Mouse (Mus musculus): ENCODE data around the gene Mtrex. TPM values are rescaled to one million over a fixed set of nuclear protein-coding genes. Genes with fewer than 3 reads are reported as not detected.

Gene Mtrex
- total and polyA plus RNA-seq, 2 experiments from 2014 or later, result 39.9 to 41.8 TPM

GRCm38 (mm10) chr13:112860370-112860769 is 66.8 kb downstream of the Mtrex start:
- DNase-seq (no peak), ATAC-seq (no peak)
- WGBS, result 93% methylated on average over 2 of the region's 2 CpGs

GRCm38 (mm10) chr13:112859574-112860134 is 67.5 kb downstream of the Mtrex start:
- Histone ChIP-seq H3K4me2 (ENCODE audit: low read depth) (no peak overlapping the region), H3K9me3 (ENCODE audit: low read length) (no peaks in the 10 kb centered on the region)
- 86% methylated on average over 21 of the region's 21 CpGs for WGBS

More at GRCm38 (mm10) chr13:112860370-112860769, 66.8 kb downstream of the Mtrex start:
- Histone ChIP-seq H3K27ac (ENCODE audit: low read depth, low read length) (no peak overlapping the region), H3K9ac (no peak overlapping the region), H3K27me3 (ENCODE audit: insufficient read depth, low read length) (no peaks in the 10 kb centered on the region), H3K4me3 (ENCODE audit: low read depth, low read length) (no peak overlapping the region), H3K9me3 (ENCODE audit: low read length) (no peaks in the 10 kb centered on the region), H3K4me2 (ENCODE audit: low read depth) (no peak overlapping the region), H3K4me1 (ENCODE audit: insufficient read depth) (no peaks in the 10 kb centered on the region), H3K36me3 (ENCODE audit: insufficient read depth) (peaks cover 25% of the 10 kb centered on the region)
- no peak for TF ChIP-seq CTCF (IDR thresholded peaks at IDR 0.05; ENCODE audit: low read depth)

DNA sequence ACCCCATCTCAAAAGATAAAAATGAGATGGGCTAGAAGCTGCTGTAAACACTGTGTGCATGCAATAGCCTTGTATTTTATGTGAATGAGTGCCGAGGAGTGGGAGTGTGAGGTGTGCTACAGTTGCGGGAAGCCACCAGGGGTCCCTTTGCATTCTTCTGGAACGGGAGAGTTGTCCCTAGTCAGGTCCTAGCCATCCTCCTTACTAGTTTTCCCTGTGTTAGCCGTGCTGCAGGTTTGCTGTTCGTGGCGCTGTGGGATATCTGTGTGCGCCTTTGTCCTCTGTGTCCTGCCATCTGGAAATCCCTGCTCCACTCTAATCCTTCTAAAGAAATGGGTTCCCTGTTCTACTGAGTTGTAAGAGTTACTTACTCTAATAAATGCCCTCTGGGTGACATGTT is 69.3 kb downstream of the Mtrex start:
- Histone ChIP-seq H3K27ac (ENCODE audit: low read depth, low read length) (no peak overlapping the region), H3K36me3 (ENCODE audit: insufficient read depth) (peaks cover 9% of the 10 kb centered on the region; the same call in 1 of the 2 replicates), H3K9me3 (ENCODE audit: low read length) (no peaks in the 10 kb centered on the region), H3K4me1 (ENCODE audit: insufficient read depth) (no peaks in the 10 kb centered on the region), H3K27me3 (ENCODE audit: insufficient read depth, low read length) (no peaks in the 10 kb centered on the region), H3K4me2 (ENCODE audit: low read depth) (no peak overlapping the region), H3K4me3 (ENCODE audit: low read depth, low read length) (no peak overlapping the region), H3K9ac (no peak overlapping the region)
- no peak for DNase-seq
- TF ChIP-seq CTCF (IDR thresholded peaks at IDR 0.05; ENCODE audit: low read depth), result no peak
- 68% methylated on average over 7 of the region's 7 CpGs for WGBS
- ATAC-seq, result no peak

More at GRCm38 (mm10) chr13:112859574-112860134, 67.5 kb downstream of the Mtrex start:
- DNase-seq (no peak), ATAC-seq (no peak)
- H3K27ac ChIP-seq (ENCODE audit: low read depth, low read length), result no peak overlapping the region
- H3K9ac ChIP-seq, result no peak overlapping the region
- H3K4me1 ChIP-seq (ENCODE audit: insufficient read depth), result no peaks in the 10 kb centered on the region
- no peak for TF ChIP-seq CTCF (IDR thresholded peaks at IDR 0.05; ENCODE audit: low read depth)
- no peak overlapping the region for H3K4me3 ChIP-seq (ENCODE audit: low read depth, low read length)
- peaks cover 22% of the 10 kb centered on the region; the same call in 1 of the 2 replicates for H3K36me3 ChIP-seq (ENCODE audit: insufficient read depth)
- no peaks in the 10 kb centered on the region for H3K27me3 ChIP-seq (ENCODE audit: insufficient read depth, low read length)

DNA sequence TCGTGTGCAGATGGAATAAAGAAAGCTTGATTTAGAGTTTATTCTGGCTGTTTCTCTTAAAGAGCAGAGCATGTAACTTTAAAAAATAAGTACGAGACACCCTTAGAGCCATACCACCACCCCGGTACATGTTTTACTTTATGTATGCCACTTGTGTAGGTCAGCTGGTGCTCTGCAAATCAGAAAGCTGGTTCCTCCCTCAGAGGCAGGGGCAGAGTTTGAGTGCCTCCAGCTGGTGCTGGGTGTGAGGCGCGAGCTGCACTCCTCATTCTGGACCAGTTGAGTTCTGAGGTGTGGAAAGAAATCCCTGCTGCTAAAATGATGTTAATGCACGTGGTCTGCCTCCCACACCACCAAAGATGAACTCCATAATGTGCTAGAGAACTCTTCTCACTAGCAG is 72.8 kb downstream of the Mtrex start:
- Histone ChIP-seq H3K4me1 (ENCODE audit: insufficient read depth) (no peaks in the 10 kb centered on the region), H3K9me3 (ENCODE audit: low read length) (no peaks in the 10 kb centered on the region), H3K36me3 (ENCODE audit: insufficient read depth) (0 out of 2 replicates have a peak, but pooled peaks cover 4% of the 10 kb centered on the region), H3K4me2 (ENCODE audit: low read depth) (no peak overlapping the region), H3K4me3 (ENCODE audit: low read depth, low read length) (no peak overlapping the region), H3K9ac (no peak overlapping the region), H3K27me3 (ENCODE audit: insufficient read depth, low read length) (no peaks in the 10 kb centered on the region), H3K27ac (ENCODE audit: low read depth, low read length) (no peak overlapping the region)
- WGBS, result 46% methylated on average over 6 of the region's 6 CpGs
- ATAC-seq (0 out of 2 replicates have a peak, but pooled peaks have one; percentile 43), DNase-seq (no peak)
- TF ChIP-seq CTCF (IDR thresholded peaks at IDR 0.05; ENCODE audit: low read depth), result peak; percentile 39

DNA sequence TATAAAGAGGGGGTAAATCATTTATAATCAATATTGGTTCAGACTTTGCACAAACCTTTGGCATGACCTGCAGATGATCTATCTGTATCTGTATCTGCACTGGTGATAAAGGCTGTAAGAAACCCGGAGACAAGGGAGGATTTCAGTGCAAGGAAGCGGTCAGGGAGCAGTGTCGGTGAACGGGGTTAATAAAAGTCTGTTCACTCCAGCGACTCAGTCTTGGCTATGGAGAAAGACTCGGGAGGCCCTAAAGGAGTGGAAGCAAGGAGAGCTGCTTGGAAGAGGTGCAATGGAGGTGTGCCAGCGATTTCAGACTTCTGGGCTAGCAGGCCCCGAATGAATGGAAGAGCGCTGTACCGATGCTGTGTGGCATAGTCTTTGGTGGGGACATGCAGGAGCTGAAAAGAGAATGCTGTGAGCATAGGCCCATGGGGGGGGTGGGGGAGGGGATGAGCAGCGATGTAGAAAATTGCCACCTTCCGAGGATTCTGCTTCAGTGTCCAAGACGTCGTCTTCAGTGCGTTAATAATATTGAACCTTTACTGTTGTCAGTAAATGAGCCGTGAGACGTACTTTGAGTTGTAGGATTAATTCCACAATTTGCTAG is 73.4 kb downstream of the Mtrex start:
- no peaks in the 10 kb centered on the region for H3K36me3 ChIP-seq (ENCODE audit: insufficient read depth)
- no peaks in the 10 kb centered on the region for H3K9me3 ChIP-seq (ENCODE audit: low read length)
- WGBS, result 25% methylated on average over 17 of the region's 17 CpGs
- DNase-seq (no peak), ATAC-seq (no peak)
- H3K4me2 ChIP-seq (ENCODE audit: low read depth), result no peak overlapping the region
- no peaks in the 10 kb centered on the region for H3K27me3 ChIP-seq (ENCODE audit: insufficient read depth, low read length)
- TF ChIP-seq CTCF (IDR thresholded peaks at IDR 0.05; ENCODE audit: low read depth), result no peak
- no peak overlapping the region for H3K9ac ChIP-seq
- no peak overlapping the region for H3K4me3 ChIP-seq (ENCODE audit: low read depth, low read length)
- no peaks in the 10 kb centered on the region for H3K4me1 ChIP-seq (ENCODE audit: insufficient read depth)
- no peak overlapping the region for H3K27ac ChIP-seq (ENCODE audit: low read depth, low read length)

DNA sequence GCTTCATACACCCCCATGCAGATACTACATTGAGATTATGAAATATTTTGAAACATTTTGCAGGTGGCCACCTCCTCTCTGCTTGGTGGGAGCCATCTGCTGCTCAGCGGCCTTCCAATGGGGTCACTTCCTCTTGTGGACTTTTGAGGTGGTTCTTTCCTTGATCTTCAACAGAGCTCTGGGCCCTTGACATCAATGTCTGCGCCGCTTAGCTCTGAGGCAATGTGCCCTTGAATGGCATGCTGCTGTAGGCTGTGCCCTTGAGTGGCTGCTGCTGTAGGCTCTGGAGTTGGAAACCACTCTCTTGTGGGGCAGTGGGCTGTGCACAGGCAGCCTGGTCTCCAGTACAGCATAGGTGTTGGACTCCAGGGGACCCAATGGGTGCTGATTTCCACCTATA is 81.3 kb downstream of the Mtrex start:
- H3K9ac ChIP-seq, result no peak overlapping the region
- WGBS, result 97% methylated on average over 3 of the region's 3 CpGs
- H3K4me3 ChIP-seq (ENCODE audit: low read depth, low read length), result no peak overlapping the region
- H3K27ac ChIP-seq (ENCODE audit: low read depth, low read length), result no peak overlapping the region
- H3K4me1 ChIP-seq (ENCODE audit: insufficient read depth), result no peaks in the 10 kb centered on the region
- DNase-seq, result no peak
- no peak overlapping the region for H3K4me2 ChIP-seq (ENCODE audit: low read depth)
- no peak for ATAC-seq
- no peak for TF ChIP-seq CTCF (IDR thresholded peaks at IDR 0.05; ENCODE audit: low read depth)
- H3K9me3 ChIP-seq (ENCODE audit: low read length), result no peaks in the 10 kb centered on the region
- H3K36me3 ChIP-seq (ENCODE audit: insufficient read depth), result no peaks in the 10 kb centered on the region
- H3K27me3 ChIP-seq (ENCODE audit: insufficient read depth, low read length), result no peaks in the 10 kb centered on the region

- no peak overlapping the region for H3K4me3 ChIP-seq (ENCODE audit: low read depth, low read length)
- H3K9ac ChIP-seq, result no peak overlapping the region
- DNase-seq (peak; percentile 64), ATAC-seq (peak; percentile 75)
- H3K4me1 ChIP-seq (ENCODE audit: insufficient read depth), result no peaks in the 10 kb centered on the region
- H3K36me3 ChIP-seq (ENCODE audit: insufficient read depth), result no peaks in the 10 kb centered on the region
- 77% methylated on average over 16 of the region's 16 CpGs for WGBS
- peak overlapping the region; percentile 57 for H3K27ac ChIP-seq (ENCODE audit: low read depth, low read length)
- H3K4me2 ChIP-seq (ENCODE audit: low read depth), result no peak overlapping the region
- TF ChIP-seq CTCF (IDR thresholded peaks at IDR 0.05; ENCODE audit: low read depth), result no peak
- no peaks in the 10 kb centered on the region for H3K27me3 ChIP-seq (ENCODE audit: insufficient read depth, low read length)
- H3K9me3 ChIP-seq (ENCODE audit: low read length), result no peaks in the 10 kb centered on the region
Observed at GRCm38 (mm10) chr13:112840241-112841087, 86.7 kb downstream of the Mtrex start.
